Mouse (Mus musculus) natural killer cell, adult 2 months (primary cell): ENCODE measurements around the gene B4galt2.

Source experiments
- DNase-seq, 2 experiments: peaks; one replicate each; pipeline ENCODE4 v3.0.0; 2022; ENCODE audit warnings: low spot score in 2 of 2

The B4galt2 gene

GRCm38 (mm10) chr4:117836204-117836767 is 47.0 kb downstream of the B4galt2 start:
- DNase-seq = peak; percentile 62 to 81

- DNase-seq = peak in 1 of 2 experiments; percentile 21
Observed at GRCm38 (mm10) chr4:117835531-117836111, 47.7 kb downstream of the B4galt2 start.

GRCm38 (mm10) chr4:117834845-117835530 is 48.3 kb downstream of the B4galt2 start:
- DNase-seq = peak in 1 of 2 experiments; percentile 17

GRCm38 (mm10) chr4:117834457-117834844 is 48.8 kb downstream of the B4galt2 start, which contains the start of gene Slc6a9:
Slc6a9 (plus strand) TSS chr4:117834506.
- DNase-seq = no peak

GRCm38 (mm10) chr4:117831920-117832691 is 51.2 kb downstream of the B4galt2 start:
- DNase-seq = no peak

- no peak for DNase-seq
Observed at GRCm38 (mm10) chr4:117831499-117831898, 51.8 kb downstream of the B4galt2 start.

GRCm38 (mm10) chr4:117830801-117831200 is 52.5 kb downstream of the B4galt2 start:
- DNase-seq = no peak

GRCm38 (mm10) chr4:117830124-117830551 is 53.1 kb downstream of the B4galt2 start:
- no peak for DNase-seq

GRCm38 (mm10) chr4:117829260-117830123 is 53.8 kb downstream of the B4galt2 start:
- DNase-seq = no peak

- DNase-seq = no peak
Observed at GRCm38 (mm10) chr4:117828572-117829145, 54.6 kb downstream of the B4galt2 start.
